Mouse (Mus musculus) embryonic facial prominence, embryonic 11.5 days (tissue): ENCODE results near the gene Ppp4r2. TPM values are rescaled to one million over a fixed set of nuclear protein-coding genes. Genes with fewer than 3 reads are reported as not detected.

Source experiments
- ATAC-seq: fragments of 200-750 bp; cut with Nextera tagmentation; replicated peaks from 2 replicates; pipeline ENCODE4 v1.8.0; 2017; ENCODE audit warnings: low read depth; ENCODE audit not compliant: insufficient number of reproducible peaks, low FRiP score, low TSS enrichment
- DNase-seq: peaks from one replicate; pipeline ENCODE4 v3.0.0-alpha.2; 2015; ENCODE audit warnings: low spot score
- H3K27ac ChIP-seq: fragments of 300-500 bp; sonication (generic); replicated peaks from 2 replicates; pipeline ENCODE4 v1.5.1; 2014; ENCODE audit warnings: mild to moderate bottlenecking, low read depth, low read length, control low read depth
- H3K27me3 ChIP-seq: fragments of 300-500 bp; sonication (generic); 2 replicates; pipeline ENCODE4 v1.6.1; 2014; ENCODE audit warnings: mild to moderate bottlenecking, low read length, moderate library complexity, mixed read lengths; ENCODE audit not compliant: control insufficient read depth, insufficient read depth
- H3K36me3 ChIP-seq: fragments of 300-500 bp; sonication (generic); replicated peaks from 2 replicates; pipeline ENCODE4 v1.6.1; 2014; ENCODE audit warnings: low read depth, mild to moderate bottlenecking, low read length, moderate library complexity, mixed read lengths; ENCODE audit not compliant: control insufficient read depth, insufficient read depth
- H3K4me1 ChIP-seq: fragments of 300-500 bp; sonication (generic); 2 replicates; pipeline ENCODE4 v1.6.1; 2014; ENCODE audit warnings: low read length, mixed read lengths; ENCODE audit not compliant: control insufficient read depth, insufficient read depth
- H3K4me2 ChIP-seq: fragments of 300-500 bp; sonication (generic); 2 replicates; pipeline ENCODE4 v1.6.1; 2014; ENCODE audit warnings: low read depth, mild to moderate bottlenecking, control low read depth, low read length, moderate library complexity
- H3K4me3 ChIP-seq: fragments of 300-500 bp; sonication (generic); 2 replicates; pipeline ENCODE4 v1.5.1; 2014; ENCODE audit warnings: low read depth, low read length, control low read depth
- H3K9ac ChIP-seq: fragments of 300-500 bp; sonication (generic); replicated peaks from 2 replicates; pipeline ENCODE4 v1.6.1; 2014; ENCODE audit warnings: mild to moderate bottlenecking, control low read depth, low read length
- H3K9me3 ChIP-seq: fragments of 300-500 bp; sonication (generic); replicated peaks from 2 replicates; pipeline ENCODE4 v1.6.1; 2016; ENCODE audit warnings: mild to moderate bottlenecking, low read length, inconsistent platforms, mixed read lengths; ENCODE audit not compliant: control insufficient read depth
- WGBS: fragments of 180-500 bp; shearing (Covaris S2); extraction: QIAGEN DNeasy Blood & Tissue Kit; methylation state at CpG from one replicate; pipeline ENCODE4 v1.1.7; 2014; 5-methylcytosine and 5-hydroxymethylcytosine counted together
- polyA plus RNA-seq: library from polyadenylated mRNA; unstranded; fragments of >200 nt; fragmentation: Nextera tagmentation; extraction: Ambion mirVana; gene quantifications from 2 replicates; pipeline ENCODE4 v1.2.1, GENCODE M21; 2014

Ppp4r2 gene
- 33.1 and 35.5 TPM in 2 replicates for polyA plus RNA-seq

- under 1% methylated on average over 44 of the region's 50 CpGs for WGBS
- ATAC-seq, result peak; percentile 87
- no peaks in the 10 kb centered on the region for H3K9me3 ChIP-seq
Measured at GRCm38 (mm10) chr6:100833355-100833754, at the start of gene Ppp4r2. Gene Ppp4r2, plus strand, starts transcription at chr6:100833622.

GRCm38 (mm10) chr6:100787726-100788125 is 45.7 kb upstream of the Ppp4r2 start:
- Histone ChIP-seq H3K27me3 (no peaks in the 10 kb centered on the region), H3K4me1 (no peaks in the 10 kb centered on the region), H3K9ac (no peak overlapping the region), H3K36me3 (no peaks in the 10 kb centered on the region), H3K4me3 (no peak overlapping the region), H3K9me3 (no peaks in the 10 kb centered on the region; the same call in 1 of the 2 replicates), H3K4me2 (no peak overlapping the region), H3K27ac (no peak overlapping the region)
- 76% methylated on average over 1 of the region's 1 CpGs for WGBS
- no peak for DNase-seq
- ATAC-seq, result no peak

More at GRCm38 (mm10) chr6:100833355-100833754, at the start of gene Ppp4r2:
- Histone ChIP-seq H3K36me3 (peaks cover 6% of the 10 kb centered on the region; the same call in 1 of the 2 replicates), H3K4me3 (peak within 1 kb of the TSS; percentile 77), H3K4me1 (no peaks in the 10 kb centered on the region), H3K9ac (peak within 1 kb of the TSS; percentile 88), H3K27ac (peak within 1 kb of the TSS; percentile 85), H3K4me2 (peak within 1 kb of the TSS; percentile 40), H3K27me3 (no peaks in the 10 kb centered on the region)
- DNase-seq, result peak; percentile 94

GRCm38 (mm10) chr6:100789161-100789560 is 44.3 kb upstream of the Ppp4r2 start:
- H3K27me3 ChIP-seq, result no peaks in the 10 kb centered on the region
- H3K36me3 ChIP-seq, result no peaks in the 10 kb centered on the region
- no peaks in the 10 kb centered on the region; the same call in 1 of the 2 replicates for H3K9me3 ChIP-seq
- H3K9ac ChIP-seq, result no peak overlapping the region
- no peaks in the 10 kb centered on the region for H3K4me1 ChIP-seq
- H3K4me2 ChIP-seq, result no peak overlapping the region
- no peak for DNase-seq
- no peak overlapping the region for H3K4me3 ChIP-seq
- no peak for ATAC-seq
- WGBS, result 96% methylated on average over 1 of the region's 1 CpGs
- no peak overlapping the region for H3K27ac ChIP-seq

GRCm38 (mm10) chr6:100792055-100792659 is 41.3 kb upstream of the Ppp4r2 start:
- ATAC-seq (no peak), DNase-seq (no peak)
- no peak overlapping the region for H3K27ac ChIP-seq
- H3K9me3 ChIP-seq, result no peaks in the 10 kb centered on the region
- H3K4me1 ChIP-seq, result no peaks in the 10 kb centered on the region
- 73% methylated on average over 3 of the region's 3 CpGs for WGBS
- H3K36me3 ChIP-seq, result no peaks in the 10 kb centered on the region
- H3K4me3 ChIP-seq, result no peak overlapping the region
- no peak overlapping the region for H3K4me2 ChIP-seq
- no peak overlapping the region for H3K9ac ChIP-seq
- no peaks in the 10 kb centered on the region for H3K27me3 ChIP-seq

GRCm38 (mm10) chr6:100792973-100793769 is 40.3 kb upstream of the Ppp4r2 start:
- no peaks in the 10 kb centered on the region for H3K9me3 ChIP-seq
- no peaks in the 10 kb centered on the region for H3K36me3 ChIP-seq
- no peaks in the 10 kb centered on the region for H3K27me3 ChIP-seq
- H3K9ac ChIP-seq, result no peak overlapping the region
- no peak overlapping the region for H3K4me2 ChIP-seq
- ATAC-seq (no peak), DNase-seq (no peak)
- 77% methylated on average over 14 of the region's 14 CpGs for WGBS
- no peak overlapping the region for H3K27ac ChIP-seq
- H3K4me1 ChIP-seq, result no peaks in the 10 kb centered on the region
- H3K4me3 ChIP-seq, result no peak overlapping the region

GRCm38 (mm10) chr6:100795797-100796196 is 37.6 kb upstream of the Ppp4r2 start:
- WGBS, result 48% methylated on average over 6 of the region's 6 CpGs
- H3K4me2 ChIP-seq, result no peak overlapping the region
- no peak overlapping the region for H3K4me3 ChIP-seq
- ATAC-seq, result no peak
- no peaks in the 10 kb centered on the region for H3K27me3 ChIP-seq
- no peaks in the 10 kb centered on the region for H3K36me3 ChIP-seq
- no peak overlapping the region for H3K27ac ChIP-seq
- H3K9me3 ChIP-seq, result no peaks in the 10 kb centered on the region
- DNase-seq, result peak; percentile 46
- no peak overlapping the region for H3K9ac ChIP-seq
- H3K4me1 ChIP-seq, result no peaks in the 10 kb centered on the region

- H3K4me3 ChIP-seq, result no peak overlapping the region
- 79% methylated on average over 6 of the region's 6 CpGs for WGBS
- DNase-seq, result no peak
- no peak overlapping the region for H3K9ac ChIP-seq
- H3K27ac ChIP-seq, result no peak overlapping the region
- no peak overlapping the region for H3K4me2 ChIP-seq
- H3K27me3 ChIP-seq, result no peaks in the 10 kb centered on the region
- H3K9me3 ChIP-seq, result no peaks in the 10 kb centered on the region
- ATAC-seq, result no peak
- H3K4me1 ChIP-seq, result no peaks in the 10 kb centered on the region
- H3K36me3 ChIP-seq, result no peaks in the 10 kb centered on the region
Measured at GRCm38 (mm10) chr6:100799290-100799689, 34.1 kb upstream of the Ppp4r2 start.

- WGBS, result 88% methylated on average over 4 of the region's 4 CpGs
- Histone ChIP-seq H3K36me3 (no peaks in the 10 kb centered on the region), H3K27me3 (no peaks in the 10 kb centered on the region), H3K27ac (no peak overlapping the region), H3K9me3 (no peaks in the 10 kb centered on the region), H3K4me1 (no peaks in the 10 kb centered on the region), H3K9ac (no peak overlapping the region), H3K4me3 (no peak overlapping the region), H3K4me2 (no peak overlapping the region)
- no peak for DNase-seq
- ATAC-seq, result no peak
Measured at GRCm38 (mm10) chr6:100799766-100800165, 33.7 kb upstream of the Ppp4r2 start.
